Mouse (Mus musculus): ENCODE measurements around the gene AI854703.

DNA sequence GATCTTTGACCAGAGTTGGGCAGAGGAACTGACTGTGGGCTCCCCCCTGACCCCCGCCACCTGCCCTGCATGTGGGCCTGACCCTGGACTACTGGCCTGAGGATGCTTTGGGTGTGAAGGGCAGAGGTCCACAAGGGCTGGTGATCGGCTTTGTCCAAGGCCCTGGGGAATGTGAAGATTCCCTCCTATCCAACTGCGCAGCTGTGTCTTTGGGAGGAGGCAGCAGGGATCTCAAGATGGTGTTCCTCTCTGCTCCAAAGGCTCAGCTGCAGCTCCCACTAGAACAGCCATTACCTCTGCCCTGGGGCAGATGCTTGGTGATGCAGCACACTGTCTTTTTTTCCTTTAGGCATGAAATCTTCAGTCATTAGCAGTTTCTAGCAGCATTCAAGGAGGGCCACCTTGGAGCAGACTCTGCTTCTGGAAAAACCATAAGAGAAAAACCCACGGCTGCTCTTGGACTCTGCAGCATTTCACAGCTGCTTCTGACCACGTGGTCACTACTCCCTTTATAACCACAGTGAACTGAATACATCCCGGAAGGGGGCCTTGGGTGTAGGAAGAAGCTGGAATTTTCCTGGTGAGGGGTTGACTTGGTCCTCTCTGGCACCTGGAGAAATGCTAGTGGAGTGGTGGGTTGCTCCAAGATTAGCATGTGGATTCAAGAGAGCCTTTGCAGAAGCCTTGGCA is 11.4 kb downstream of the AI854703 start:
- TF ChIP-seq ZC3H11A (IDR thresholded peaks at IDR 0.05; ENCODE audit: borderline replicate concordance, low read depth, low read length) (no peak), MAFK (IDR thresholded peaks at IDR 0.05; ENCODE audit: insufficient read depth, low read depth, low read length) (no peak), HCFC1 (IDR thresholded peaks at IDR 0.05; ENCODE audit: borderline replicate concordance, insufficient read depth, low read length) (no peak), CHD2 (IDR thresholded peaks at IDR 0.05; ENCODE audit: low read depth, low read length) (no peak)
